Mouse (Mus musculus) left cerebral cortex, postnatal 10 days (tissue): ENCODE results near the gene Klf6. TPM values are rescaled to one million over a fixed set of nuclear protein-coding genes. Genes with fewer than 3 reads are reported as not detected.

Source experiments
- DNase-seq, 2 experiments: peaks; one replicate each; pipeline ENCODE4 v3.0.0; 2021 to 2022; ENCODE audit warnings: low spot score in 2 of 2, mixed read lengths in 1 of 2; ENCODE audit errors: extremely low spot score in 1 of 2
- intact Hi-C: fragments of 180-260 bp; cut with DNase I; formaldehyde crosslinking; loops from one replicate; pipeline ENCODE4 v1.15.1; 2025
- total RNA-seq, 2 experiments: library from RNA; stranded (reverse); gene quantifications; 2 replicates each; pipeline ENCODE4 v1.2.3; 2021

Gene Klf6
- total RNA-seq, result 10 to 100 TPM; 71.1 to 82.5 TPM

DNA sequence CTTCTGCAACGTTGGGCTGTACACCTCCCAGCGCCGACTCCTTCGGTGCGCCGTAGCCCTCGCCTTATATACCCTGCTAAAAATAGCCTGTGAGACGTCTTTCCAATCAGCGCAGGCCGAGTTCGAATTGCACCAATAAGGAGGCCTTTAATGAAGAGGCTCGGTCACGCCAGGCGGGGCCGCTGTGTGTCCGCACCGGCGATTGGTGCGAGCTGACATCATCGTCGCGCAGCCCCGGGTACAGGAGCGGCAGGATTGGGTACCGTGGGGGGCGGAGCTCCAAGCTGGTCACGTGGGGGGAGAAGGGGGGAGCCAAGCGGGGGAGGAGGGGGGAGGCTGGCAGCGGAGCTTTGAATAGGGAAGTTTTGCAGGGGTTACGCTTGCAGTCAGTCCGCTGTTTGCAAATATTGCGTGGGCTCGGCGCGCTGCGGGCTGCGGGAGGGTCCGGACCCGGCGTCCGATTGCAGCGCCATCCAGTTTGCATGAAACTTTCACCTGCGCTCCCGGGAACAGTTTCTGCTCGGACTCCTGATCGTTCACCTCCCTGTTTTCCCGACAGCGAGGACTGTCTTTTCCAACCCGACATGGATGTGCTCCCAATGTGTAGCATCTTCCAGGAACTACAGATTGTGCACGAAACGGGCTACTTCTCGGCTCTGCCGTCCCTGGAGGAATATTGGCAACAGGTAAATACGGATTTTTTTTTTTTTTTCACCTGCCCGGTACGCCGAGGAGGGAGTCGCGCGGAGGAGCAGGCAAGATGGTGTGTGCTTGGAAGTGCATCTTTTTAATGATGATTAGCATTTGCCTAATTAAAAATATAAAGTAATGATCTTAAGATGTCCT lies at the start of gene Klf6:
TSS of gene Klf6 (plus strand) at position 326 of the 846 bp plus-strand sequence.
- DNase-seq, result peak; percentile 100
- intact Hi-C loops, result loop anchor here (5.0 to 10.0 kb wide), 5 partner anchors 134 to 1194 kb away; no protein-coding TSS in a partner anchor

DNA sequence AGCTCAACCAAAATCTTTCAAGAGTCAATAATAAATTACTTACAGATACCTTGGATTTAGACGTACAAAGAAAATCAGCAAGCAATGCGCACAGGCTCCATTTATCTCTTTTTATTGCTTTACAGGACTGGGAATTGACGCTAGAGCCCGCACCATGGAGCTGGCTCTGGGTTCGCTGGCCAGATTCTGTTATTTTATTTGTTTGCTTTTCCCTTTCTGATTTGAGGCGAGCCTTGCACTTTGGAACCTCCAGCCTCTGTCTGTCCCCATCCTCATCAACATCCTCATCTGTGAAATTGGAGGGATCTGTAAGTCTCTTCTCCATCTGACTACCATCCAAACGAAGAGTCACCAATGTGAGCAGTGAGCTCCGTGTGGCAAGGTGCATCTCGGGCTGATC lies 47.8 kb upstream of the Klf6 start:
- DNase-seq, result no peak
- intact Hi-C loops, result no loop called here

- intact Hi-C loops, result no loop called here
- DNase-seq, result no peak
Observed at GRCm38 (mm10) chr13:5817250-5817649, 44.0 kb upstream of the Klf6 start.

GRCm38 (mm10) chr13:5819173-5819572 lies 42.1 kb upstream of the Klf6 start:
- intact Hi-C loops, result no loop called here
- DNase-seq, result no peak

DNA sequence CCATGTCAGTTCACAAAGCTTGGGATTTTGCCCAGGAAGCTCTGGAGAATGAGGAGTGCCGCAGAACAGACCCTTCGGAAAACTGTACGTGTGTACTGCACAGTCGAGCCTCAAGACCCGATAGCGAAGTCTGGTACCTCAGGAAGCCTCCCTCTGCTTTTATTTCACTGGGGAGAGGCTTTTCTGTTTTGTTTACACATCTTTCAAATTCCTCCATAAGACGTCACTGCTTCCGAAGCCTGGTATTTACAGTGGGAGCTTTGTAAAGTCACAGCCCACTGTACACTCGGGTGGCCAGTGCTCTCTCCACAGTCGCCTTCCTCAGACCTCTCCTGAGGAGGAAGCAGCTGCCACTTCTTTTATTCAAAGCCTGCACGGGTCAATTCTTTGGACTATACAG lies 38.7 kb upstream of the Klf6 start:
- no peak for DNase-seq
- intact Hi-C loops, result no loop called here

DNA sequence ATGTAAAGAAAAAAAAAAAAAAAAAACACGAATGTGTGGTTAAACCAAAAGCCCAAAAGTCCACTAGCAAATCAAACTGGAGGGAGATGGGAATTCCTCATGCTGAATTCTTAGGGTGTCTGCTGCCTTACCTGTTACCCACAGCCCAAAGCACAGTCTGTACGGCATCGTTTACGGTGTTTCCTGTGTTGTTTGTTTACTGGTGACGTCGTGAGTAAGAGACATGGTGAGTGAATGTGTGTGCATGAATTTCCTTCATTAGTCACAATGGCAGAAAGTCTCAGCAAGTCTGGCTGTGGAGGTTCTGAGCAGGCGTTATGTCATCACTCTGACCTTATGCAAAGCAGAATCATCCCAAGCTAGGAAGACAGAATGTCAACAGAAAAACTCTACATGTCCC lies 38.1 kb upstream of the Klf6 start:
- intact Hi-C loops, result no loop called here

GRCm38 (mm10) chr13:5824189-5824815 lies 37.0 kb upstream of the Klf6 start:
- intact Hi-C loops, result no loop called here

More for the DNA sequence above, 38.1 kb upstream of the Klf6 start:
- no peak for DNase-seq

GRCm38 (mm10) chr13:5826170-5826827 lies 35.0 kb upstream of the Klf6 start:
- intact Hi-C loops, result no loop called here
- no peak for DNase-seq

More at GRCm38 (mm10) chr13:5824189-5824815, 37.0 kb upstream of the Klf6 start:
- no peak for DNase-seq

DNA sequence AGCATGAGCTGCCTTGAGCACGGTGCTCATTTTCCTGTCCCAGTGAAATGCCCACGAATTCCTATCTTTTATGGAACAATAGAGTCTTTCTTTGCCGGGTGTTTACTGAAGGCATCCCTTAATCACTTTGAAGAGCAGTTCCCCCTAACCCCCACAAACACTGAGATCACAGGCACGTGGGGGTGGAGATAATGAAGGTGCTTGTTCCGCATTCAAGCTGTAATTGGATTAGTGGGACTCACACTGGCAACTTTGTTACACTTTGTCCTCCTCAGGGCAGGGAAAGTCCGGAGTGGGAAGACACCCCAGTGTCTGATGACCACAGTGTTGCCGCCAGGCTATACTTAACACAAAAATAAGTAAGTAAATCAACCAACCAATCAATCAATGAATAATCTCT lies 29.3 kb upstream of the Klf6 start:
- intact Hi-C loops, result no loop called here

GRCm38 (mm10) chr13:5837174-5837777 lies 24.0 kb upstream of the Klf6 start:
- intact Hi-C loops, result no loop called here
- DNase-seq, result no peak

More for the DNA sequence above, 29.3 kb upstream of the Klf6 start:
- DNase-seq, result no peak

DNA sequence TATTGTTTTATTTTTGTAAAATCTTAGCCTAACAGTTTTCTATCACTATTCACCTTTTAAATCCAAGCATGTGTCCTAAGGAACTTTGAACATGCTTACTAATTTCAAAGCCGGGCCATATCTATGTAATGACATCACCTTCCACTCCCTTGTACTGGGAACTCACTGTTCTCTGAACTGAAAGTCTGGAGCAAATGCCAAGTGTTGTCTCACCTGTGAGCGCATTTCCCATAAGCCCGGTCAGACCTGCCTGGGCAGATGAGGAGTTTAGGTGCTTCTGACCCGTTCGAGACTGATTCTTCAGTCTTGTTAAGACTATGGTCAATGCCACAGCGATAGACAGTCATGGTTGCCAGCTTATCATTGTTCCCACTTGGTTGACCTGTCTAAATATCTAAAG lies 19.9 kb upstream of the Klf6 start:
- intact Hi-C loops, result no loop called here
- DNase-seq, result no peak

DNA sequence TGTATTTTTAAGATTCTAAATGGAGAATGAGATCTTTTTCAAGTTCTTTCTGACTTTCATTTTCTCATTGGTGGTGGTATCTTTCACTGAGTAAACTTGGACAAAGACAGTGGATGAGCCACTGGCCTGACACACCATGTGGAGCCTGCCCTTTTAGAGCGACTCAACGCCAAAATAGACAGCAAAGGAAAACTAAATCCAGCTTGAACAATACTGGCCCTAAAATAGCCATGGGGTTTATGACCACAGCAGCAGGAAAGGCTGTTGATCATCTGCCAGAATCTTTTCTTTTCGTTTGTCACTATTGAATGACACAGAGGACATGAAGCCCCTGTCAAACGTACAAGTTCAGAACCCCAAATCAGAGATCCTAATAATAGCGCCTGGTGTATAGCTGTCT lies 18.4 kb upstream of the Klf6 start:
- DNase-seq, result no peak
- intact Hi-C loops, result no loop called here

DNA sequence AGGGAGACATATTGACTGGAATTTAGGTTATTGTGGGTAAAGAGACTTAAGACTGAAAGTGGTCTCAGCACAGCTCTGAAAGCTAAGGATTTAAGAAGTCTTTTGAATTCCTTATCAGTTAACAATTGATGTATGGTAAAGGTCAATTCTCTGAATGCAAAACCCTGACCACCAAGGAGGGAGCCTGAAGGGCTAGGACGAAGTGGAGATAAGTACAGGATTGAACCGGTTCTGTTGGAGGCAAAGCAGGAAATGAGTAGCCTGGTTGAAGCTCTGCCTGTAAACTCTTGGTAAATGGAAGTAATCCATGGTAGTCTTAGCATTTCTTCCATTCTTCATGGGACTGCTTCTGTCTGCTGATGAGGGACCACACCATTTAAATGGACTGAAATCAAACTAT lies 17.5 kb upstream of the Klf6 start:
- intact Hi-C loops, result no loop called here
- DNase-seq, result no peak

DNA sequence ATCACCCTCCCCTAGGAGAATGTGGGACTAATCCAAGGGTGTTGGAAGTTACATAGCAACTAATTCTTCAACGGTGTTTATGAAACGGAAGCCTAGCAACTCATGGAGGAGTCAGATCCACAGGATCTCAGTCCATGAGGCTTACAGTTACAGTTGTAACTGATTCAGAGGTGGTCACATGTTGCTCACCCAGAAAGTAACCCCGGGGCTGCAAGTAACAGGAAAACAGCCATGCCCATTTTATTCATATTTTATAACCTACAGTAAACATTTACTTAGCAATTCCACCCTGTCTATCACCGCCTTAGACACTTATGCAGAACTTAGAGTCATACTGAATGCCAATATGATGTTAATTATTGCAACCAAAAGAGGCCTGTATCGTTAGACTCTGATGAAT lies 16.9 kb upstream of the Klf6 start:
- intact Hi-C loops, result no loop called here
- DNase-seq, result no peak

- intact Hi-C loops, result no loop called here
Observed at GRCm38 (mm10) chr13:5845161-5845590, 16.1 kb upstream of the Klf6 start.

GRCm38 (mm10) chr13:5845605-5846004 lies 15.7 kb upstream of the Klf6 start:
- DNase-seq, result no peak
- intact Hi-C loops, result no loop called here

More at GRCm38 (mm10) chr13:5845161-5845590, 16.1 kb upstream of the Klf6 start:
- DNase-seq, result peak in 1 of 2 experiments; percentile 35

DNA sequence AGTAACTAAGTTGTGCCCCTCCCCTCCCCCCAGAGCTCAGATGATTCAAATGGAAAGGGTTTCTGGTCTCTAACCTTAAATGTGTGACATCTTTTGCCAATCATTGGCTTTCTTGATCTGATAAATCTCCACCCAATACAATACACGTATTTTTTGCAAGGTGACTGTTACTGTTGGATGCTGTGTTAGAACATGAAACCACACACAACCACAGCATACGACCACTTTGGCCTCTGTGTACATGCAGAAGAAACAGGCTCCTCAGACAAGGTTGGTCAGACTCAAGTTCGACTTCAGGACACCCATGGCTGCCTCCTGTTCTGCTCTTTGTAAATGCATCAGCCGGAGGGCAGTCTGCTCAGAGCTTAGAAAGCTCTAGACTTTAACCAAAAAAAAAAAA lies 14.4 kb upstream of the Klf6 start:
- no peak for DNase-seq
- intact Hi-C loops, result no loop called here

DNA sequence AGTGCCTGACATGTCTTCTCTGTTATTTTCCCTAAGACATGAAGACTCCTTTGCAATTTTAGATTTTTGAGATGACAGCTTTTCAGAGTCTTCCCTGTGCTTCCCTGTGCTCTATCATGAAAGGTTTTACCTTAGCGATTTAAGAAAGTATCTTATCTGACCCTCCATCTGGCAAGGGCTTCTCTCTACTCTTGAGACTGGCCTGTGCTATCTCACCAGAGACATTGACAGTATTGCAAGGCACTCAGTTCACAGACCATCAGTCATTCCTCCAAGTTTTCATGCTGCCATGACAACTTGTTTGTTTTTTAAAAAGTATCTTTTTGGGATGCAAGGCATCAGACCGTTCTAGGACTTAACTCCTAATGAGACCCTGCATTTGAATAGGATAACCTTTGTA lies 13.5 kb upstream of the Klf6 start:
- no peak for DNase-seq
- intact Hi-C loops, result no loop called here

DNA sequence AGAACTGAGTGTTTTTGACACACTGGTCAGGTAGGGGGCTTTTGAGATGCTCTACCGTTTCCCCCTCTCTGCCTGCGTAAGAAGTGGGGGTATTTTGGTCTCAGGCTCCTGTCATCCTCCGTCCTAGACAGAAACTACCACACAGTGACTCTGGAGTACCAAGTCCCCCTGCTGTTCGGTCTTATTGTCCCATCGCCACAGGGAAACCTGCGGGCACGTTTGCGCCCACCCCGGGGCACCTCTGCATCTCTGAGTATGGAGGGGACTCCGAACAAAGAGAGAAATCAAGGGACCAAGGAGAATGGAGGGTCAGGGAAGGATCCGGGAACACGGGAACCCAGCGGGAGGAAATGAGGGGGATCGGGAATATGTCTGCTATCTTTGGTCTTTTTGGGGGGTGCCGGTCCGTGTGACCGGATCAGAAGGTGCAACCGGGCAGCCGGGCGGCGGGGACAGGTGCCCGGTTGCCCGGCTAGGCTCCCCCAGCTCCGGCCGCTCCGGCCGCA lies 578 bp upstream of the Klf6 start:
- peak in 1 of 2 experiments; percentile 62 for DNase-seq
- intact Hi-C loops, result loop anchor here (5.0 to 10.0 kb wide), 5 partner anchors 133 to 1193 kb away; no protein-coding TSS in a partner anchor
